Mouse (Mus musculus): ENCODE results near the gene Wasl. TPM values are rescaled to one million over a fixed set of nuclear protein-coding genes. Genes with fewer than 3 reads are reported as not detected.

The Wasl gene
- polyA plus RNA-seq, 1 experiment: not detected

- Histone ChIP-seq H3K27ac (ENCODE audit: insufficient read depth, low read depth, low read length) (no peak overlapping the region), H3K4me1 (ENCODE audit: control insufficient read depth, insufficient read depth, low read length) (peaks cover 6% of the 10 kb centered on the region), H3K4me3 (ENCODE audit: insufficient read depth, low read depth, low read length) (no peak overlapping the region)
- TF ChIP-seq POLR2A (IDR thresholded peaks at IDR 0.05; ENCODE audit: insufficient read depth, low read depth, low read length) (no peak), CTCF (IDR thresholded peaks at IDR 0.05; ENCODE audit: insufficient read depth, low read depth, low read length) (no peak)
- 59% methylated on average over 3 of the region's 3 CpGs for WGBS
Measured at GRCm38 (mm10) chr6:24650719-24651118, 14.1 kb downstream of the Wasl start.

GRCm38 (mm10) chr6:24648403-24648802 lies 16.4 kb downstream of the Wasl start:
- no peak overlapping the region for H3K27ac ChIP-seq (ENCODE audit: insufficient read depth, low read depth, low read length)
- H3K4me1 ChIP-seq (ENCODE audit: control insufficient read depth, insufficient read depth, low read length): peaks cover 5% of the 10 kb centered on the region
- no peak overlapping the region for H3K4me3 ChIP-seq (ENCODE audit: insufficient read depth, low read depth, low read length)
- TF ChIP-seq CTCF (IDR thresholded peaks at IDR 0.05; ENCODE audit: insufficient read depth, low read depth, low read length) (no peak), POLR2A (IDR thresholded peaks at IDR 0.05; ENCODE audit: insufficient read depth, low read depth, low read length) (no peak)
- 60% methylated on average over 4 of the region's 4 CpGs for WGBS

- H3K4me1 ChIP-seq (ENCODE audit: control insufficient read depth, insufficient read depth, low read length): peaks cover 5% of the 10 kb centered on the region
- TF ChIP-seq POLR2A (IDR thresholded peaks at IDR 0.05; ENCODE audit: insufficient read depth, low read depth, low read length) (no peak), CTCF (IDR thresholded peaks at IDR 0.05; ENCODE audit: insufficient read depth, low read depth, low read length) (no peak)
- no peak overlapping the region for H3K27ac ChIP-seq (ENCODE audit: insufficient read depth, low read depth, low read length)
- H3K4me3 ChIP-seq (ENCODE audit: insufficient read depth, low read depth, low read length): no peak overlapping the region
- 80% methylated on average over 4 of the region's 4 CpGs for WGBS
Measured at GRCm38 (mm10) chr6:24647103-24647691, 17.6 kb downstream of the Wasl start.

GRCm38 (mm10) chr6:24645346-24646053 lies 19.3 kb downstream of the Wasl start:
- Histone ChIP-seq H3K27ac (ENCODE audit: insufficient read depth, low read depth, low read length) (no peak overlapping the region), H3K4me1 (ENCODE audit: control insufficient read depth, insufficient read depth, low read length) (peaks cover 2% of the 10 kb centered on the region; the same call in 1 of the 2 replicates), H3K4me3 (ENCODE audit: insufficient read depth, low read depth, low read length) (no peak overlapping the region)
- 85% methylated on average over 6 of the region's 6 CpGs for WGBS
- TF ChIP-seq POLR2A (IDR thresholded peaks at IDR 0.05; ENCODE audit: insufficient read depth, low read depth, low read length) (no peak), CTCF (IDR thresholded peaks at IDR 0.05; ENCODE audit: insufficient read depth, low read depth, low read length) (no peak)

- H3K4me1 ChIP-seq (ENCODE audit: control insufficient read depth, insufficient read depth, low read length): peaks cover under 1% of the 10 kb centered on the region; the same call in 1 of the 2 replicates
- WGBS: 94% methylated on average over 3 of the region's 3 CpGs
- no peak overlapping the region for H3K27ac ChIP-seq (ENCODE audit: insufficient read depth, low read depth, low read length)
- H3K4me3 ChIP-seq (ENCODE audit: insufficient read depth, low read depth, low read length): no peak overlapping the region
- TF ChIP-seq CTCF (IDR thresholded peaks at IDR 0.05; ENCODE audit: insufficient read depth, low read depth, low read length) (no peak), POLR2A (IDR thresholded peaks at IDR 0.05; ENCODE audit: insufficient read depth, low read depth, low read length) (no peak)
Measured at GRCm38 (mm10) chr6:24642960-24643359, 21.8 kb downstream of the Wasl start.

GRCm38 (mm10) chr6:24642161-24642560 lies 22.6 kb downstream of the Wasl start:
- Histone ChIP-seq H3K4me1 (ENCODE audit: control insufficient read depth, insufficient read depth, low read length) (no peaks in the 10 kb centered on the region), H3K4me3 (ENCODE audit: insufficient read depth, low read depth, low read length) (no peak overlapping the region), H3K27ac (ENCODE audit: insufficient read depth, low read depth, low read length) (no peak overlapping the region)
- no peak for TF ChIP-seq POLR2A (IDR thresholded peaks at IDR 0.05; ENCODE audit: insufficient read depth, low read depth, low read length)
- TF ChIP-seq CTCF (IDR thresholded peaks at IDR 0.05; ENCODE audit: insufficient read depth, low read depth, low read length): no peak
- 92% methylated on average over 2 of the region's 2 CpGs for WGBS

GRCm38 (mm10) chr6:24641286-24641685 lies 23.5 kb downstream of the Wasl start:
- 95% methylated on average over 4 of the region's 4 CpGs for WGBS
- no peaks in the 10 kb centered on the region for H3K4me1 ChIP-seq (ENCODE audit: control insufficient read depth, insufficient read depth, low read length)
- no peak overlapping the region for H3K4me3 ChIP-seq (ENCODE audit: insufficient read depth, low read depth, low read length)
- TF ChIP-seq POLR2A (IDR thresholded peaks at IDR 0.05; ENCODE audit: insufficient read depth, low read depth, low read length): no peak
- TF ChIP-seq CTCF (IDR thresholded peaks at IDR 0.05; ENCODE audit: insufficient read depth, low read depth, low read length): no peak
- no peak overlapping the region for H3K27ac ChIP-seq (ENCODE audit: insufficient read depth, low read depth, low read length)

- H3K4me1 ChIP-seq (ENCODE audit: control insufficient read depth, insufficient read depth, low read length): peaks cover 3% of the 10 kb centered on the region
- H3K27ac ChIP-seq (ENCODE audit: insufficient read depth, low read depth, low read length): no peak overlapping the region
- H3K4me3 ChIP-seq (ENCODE audit: insufficient read depth, low read depth, low read length): no peak overlapping the region
- TF ChIP-seq POLR2A (IDR thresholded peaks at IDR 0.05; ENCODE audit: insufficient read depth, low read depth, low read length) (no peak), CTCF (IDR thresholded peaks at IDR 0.05; ENCODE audit: insufficient read depth, low read depth, low read length) (no peak)
- WGBS: 54% methylated on average over 2 of the region's 2 CpGs
Measured at GRCm38 (mm10) chr6:24635814-24636213, 29.0 kb downstream of the Wasl start.

- Histone ChIP-seq H3K4me3 (ENCODE audit: insufficient read depth, low read depth, low read length) (no peak overlapping the region), H3K4me1 (ENCODE audit: control insufficient read depth, insufficient read depth, low read length) (peaks cover 3% of the 10 kb centered on the region), H3K27ac (ENCODE audit: insufficient read depth, low read depth, low read length) (no peak overlapping the region)
- WGBS: 80% methylated on average over 3 of the region's 3 CpGs
- TF ChIP-seq CTCF (IDR thresholded peaks at IDR 0.05; ENCODE audit: insufficient read depth, low read depth, low read length) (no peak), POLR2A (IDR thresholded peaks at IDR 0.05; ENCODE audit: insufficient read depth, low read depth, low read length) (no peak)
Measured at GRCm38 (mm10) chr6:24634065-24634464, 30.7 kb downstream of the Wasl start.
